Mouse (Mus musculus) kidney, postnatal 0 days (tissue): ENCODE measurements around the gene Fcgr1. TPM values are rescaled to one million over a fixed set of nuclear protein-coding genes. Genes with fewer than 3 reads are reported as not detected.

Experiments used
- ATAC-seq: fragments of 200-750 bp; cut with Nextera tagmentation; replicated peaks from 2 replicates; pipeline ENCODE4 v1.8.0; 2017; ENCODE audit warnings: low read depth, moderate number of reproducible peaks, moderate TSS enrichment, moderate library complexity; ENCODE audit not compliant: low FRiP score
- DNase-seq: peaks from one replicate; pipeline ENCODE4 v3.0.0-alpha.2; 2016; ENCODE audit warnings: low spot score
- H3K27ac ChIP-seq: fragments of 300-500 bp; sonication (generic); 2 replicates; pipeline ENCODE4 v1.5.1; 2014; ENCODE audit warnings: mild to moderate bottlenecking
- H3K27me3 ChIP-seq: fragments of 300-500 bp; sonication (generic); 2 replicates; pipeline ENCODE4 v1.6.1; 2014; ENCODE audit warnings: low read length, mixed read lengths; ENCODE audit not compliant: insufficient read depth
- H3K36me3 ChIP-seq: fragments of 300-500 bp; sonication (generic); 2 replicates; pipeline ENCODE4 v1.6.1; 2014; ENCODE audit warnings: low read length, mixed read lengths; ENCODE audit not compliant: insufficient read depth
- H3K4me1 ChIP-seq: fragments of 300-500 bp; sonication (generic); replicated peaks from 2 replicates; pipeline ENCODE4 v1.6.1; 2014; ENCODE audit warnings: antibody characterized with exemption, low read length, mixed read lengths; ENCODE audit not compliant: insufficient read depth
- H3K4me2 ChIP-seq: fragments of 300-500 bp; sonication (generic); 2 replicates; pipeline ENCODE4 v1.6.1; 2014; ENCODE audit warnings: mild to moderate bottlenecking, low read length, moderate library complexity, mixed read lengths
- H3K4me3 ChIP-seq: fragments of 300-500 bp; sonication (generic); replicated peaks from 2 replicates; pipeline ENCODE4 v1.5.1; 2014; ENCODE audit warnings: low read depth, low read length
- H3K9ac ChIP-seq: fragments of 300-500 bp; sonication (generic); 2 replicates; pipeline ENCODE4 v1.6.1; 2014; ENCODE audit warnings: low read depth, low read length
- H3K9me3 ChIP-seq: fragments of 300-500 bp; sonication (generic); replicated peaks from 2 replicates; pipeline ENCODE4 v1.6.1; 2016; ENCODE audit warnings: low read length, inconsistent platforms, mixed read lengths
- CTCF ChIP-seq: IDR thresholded peaks from 2 replicates; pipeline ENCODE4 v1.5.1; 2016; ENCODE audit warnings: antibody characterized with exemption, low read depth, mild to moderate bottlenecking, moderate library complexity
- WGBS: fragments of 180-500 bp; shearing (Covaris S2); extraction: QIAGEN DNeasy Blood & Tissue Kit; methylation state at CpG from one replicate; pipeline ENCODE4 v1.1.7; 2014; 5-methylcytosine and 5-hydroxymethylcytosine counted together
- polyA plus RNA-seq: library from polyadenylated mRNA; unstranded; fragments of >200 nt; fragmentation: Nextera tagmentation; extraction: Ambion mirVana; gene quantifications from 2 replicates; pipeline ENCODE4 v1.2.1, GENCODE M21; 2015

Fcgr1 gene
- polyA plus RNA-seq, 1 experiment from 2014 or later: 2.0 TPM

DNA sequence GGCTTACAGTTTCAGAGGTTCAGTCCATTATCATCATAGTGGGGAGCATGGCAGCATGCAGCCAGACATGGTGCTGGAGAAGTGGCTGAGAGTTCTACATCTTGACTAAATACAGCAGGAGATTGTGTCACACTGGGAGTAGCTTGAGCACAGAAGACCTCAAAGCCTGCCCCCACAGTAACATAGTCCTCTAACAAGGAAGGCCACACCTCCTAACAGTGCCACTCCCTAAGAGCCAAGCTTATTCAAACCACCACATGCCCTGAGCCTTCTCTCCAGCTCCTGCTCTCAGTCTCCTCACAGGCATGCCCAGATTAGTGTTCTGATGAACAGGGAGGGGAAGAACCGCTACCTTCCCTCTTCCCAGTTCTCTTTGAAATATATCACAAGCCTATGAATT, 42.9 kb upstream of the Fcgr1 start:
- no peaks in the 10 kb centered on the region for H3K36me3 ChIP-seq
- H3K27ac ChIP-seq: no peak overlapping the region
- no peak for DNase-seq
- no peak overlapping the region for H3K9ac ChIP-seq
- no peaks in the 10 kb centered on the region for H3K9me3 ChIP-seq
- no peaks in the 10 kb centered on the region for H3K4me1 ChIP-seq
- H3K4me3 ChIP-seq: no peak overlapping the region
- no peak for ATAC-seq
- TF ChIP-seq CTCF: no peak
- H3K27me3 ChIP-seq: peaks cover 85% of the 10 kb centered on the region
- no peak overlapping the region for H3K4me2 ChIP-seq
- WGBS: 91% methylated on average over 1 of the region's 1 CpGs

GRCm38 (mm10) chr3:96335591-96335990, 41.8 kb upstream of the Fcgr1 start:
- DNase-seq (no peak), ATAC-seq (no peak)

DNA sequence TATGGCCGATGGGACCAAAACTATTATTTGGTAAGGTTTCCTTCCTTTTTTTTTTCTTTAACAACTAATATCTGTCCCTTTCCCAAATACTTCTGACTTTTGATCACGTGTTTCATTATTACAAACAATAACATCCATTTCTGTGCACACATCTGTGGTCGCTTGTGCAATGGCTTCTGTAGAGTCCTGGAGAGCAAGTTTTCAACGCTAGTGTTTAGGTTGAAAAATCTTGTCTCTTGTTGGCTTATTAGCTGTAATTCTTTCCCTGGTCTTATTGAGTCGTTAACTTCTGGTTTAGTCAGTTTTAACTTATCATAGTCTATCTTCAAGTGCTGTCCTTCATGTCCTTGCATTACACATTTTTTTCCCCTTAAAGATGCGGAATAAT, 41.4 kb upstream of the Fcgr1 start:
- ATAC-seq (no peak), DNase-seq (no peak)
- Histone ChIP-seq H3K4me3 (no peak overlapping the region), H3K4me1 (no peaks in the 10 kb centered on the region), H3K4me2 (no peak overlapping the region), H3K36me3 (no peaks in the 10 kb centered on the region), H3K9ac (no peak overlapping the region), H3K27me3 (peaks cover 89% of the 10 kb centered on the region), H3K27ac (no peak overlapping the region), H3K9me3 (no peaks in the 10 kb centered on the region)
- no peak for TF ChIP-seq CTCF
- WGBS: 59% methylated on average over 6 of the region's 6 CpGs

More at GRCm38 (mm10) chr3:96335591-96335990, 41.8 kb upstream of the Fcgr1 start:
- 23% methylated on average over 7 of the region's 7 CpGs for WGBS
- no peaks in the 10 kb centered on the region for H3K9me3 ChIP-seq
- H3K4me2 ChIP-seq: no peak overlapping the region
- H3K4me3 ChIP-seq: no peak overlapping the region
- H3K27ac ChIP-seq: no peak overlapping the region
- H3K4me1 ChIP-seq: no peaks in the 10 kb centered on the region
- H3K9ac ChIP-seq: no peak overlapping the region
- H3K27me3 ChIP-seq: peaks cover 87% of the 10 kb centered on the region
- TF ChIP-seq CTCF: no peak
- no peaks in the 10 kb centered on the region for H3K36me3 ChIP-seq

- Histone ChIP-seq H3K4me1 (no peaks in the 10 kb centered on the region), H3K4me2 (peak overlapping the region; percentile 27), H3K9ac (no peak overlapping the region), H3K36me3 (no peaks in the 10 kb centered on the region), H3K4me3 (peak overlapping the region; percentile 19; the same call in 1 of the 2 replicates), H3K27ac (no peak overlapping the region), H3K9me3 (no peaks in the 10 kb centered on the region), H3K27me3 (peaks cover 94% of the 10 kb centered on the region)
- TF ChIP-seq CTCF: no peak
- WGBS: 5% methylated on average over 36 of the region's 36 CpGs
- ATAC-seq (no peak), DNase-seq (no peak)
These were observed 40.7 kb upstream of the Fcgr1 start for GRCm38 (mm10) chr3:96334175-96335162.

DNA sequence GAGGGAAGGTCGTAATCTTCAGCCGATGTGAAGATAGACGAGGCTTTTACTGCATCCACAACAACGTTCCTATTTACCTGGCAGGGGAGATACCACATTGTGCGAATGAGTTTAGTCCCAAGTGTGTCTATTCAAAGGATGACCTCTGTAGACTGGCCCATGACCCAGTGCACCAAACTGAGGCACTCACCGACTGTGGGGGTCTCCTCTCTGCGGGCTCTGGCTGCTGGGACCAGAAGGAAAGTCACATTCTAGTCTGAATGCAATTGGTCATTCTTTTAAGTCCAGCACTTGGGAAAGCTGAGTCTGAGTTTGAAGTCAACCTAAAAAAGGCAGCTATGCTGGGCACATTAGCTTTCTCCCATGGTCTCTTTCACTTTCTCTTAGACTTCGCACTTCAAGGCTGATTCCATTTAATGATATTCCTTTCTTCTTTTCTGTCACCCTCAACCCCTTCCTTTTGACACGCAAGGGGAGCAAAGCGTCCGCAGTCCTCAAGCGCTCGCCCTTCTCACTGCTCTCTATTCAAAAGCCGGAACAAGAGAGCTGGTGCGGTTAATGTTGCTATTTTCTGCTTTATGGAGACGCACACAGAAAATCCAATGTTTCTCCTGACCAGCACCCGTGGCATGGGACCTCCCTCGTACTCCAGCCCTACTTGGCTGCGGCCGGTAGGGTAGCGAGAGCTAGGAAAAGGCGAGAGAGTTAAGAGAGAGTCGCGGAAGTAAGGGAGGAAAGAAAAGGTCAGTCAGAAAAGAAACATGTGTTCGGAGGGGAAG, 39.8 kb upstream of the Fcgr1 start:
- H3K27me3 ChIP-seq: peaks cover 91% of the 10 kb centered on the region
- H3K27ac ChIP-seq: no peak overlapping the region
- no peak for ATAC-seq
- WGBS: 3% methylated on average over 25 of the region's 25 CpGs
- no peak for TF ChIP-seq CTCF
- no peak overlapping the region for H3K9ac ChIP-seq
- no peaks in the 10 kb centered on the region for H3K9me3 ChIP-seq
- no peaks in the 10 kb centered on the region for H3K4me1 ChIP-seq
- H3K36me3 ChIP-seq: no peaks in the 10 kb centered on the region
- peak; percentile 37 for DNase-seq
- H3K4me2 ChIP-seq: peak overlapping the region; percentile 27
- H3K4me3 ChIP-seq: peak overlapping the region; percentile 19; the same call in 1 of the 2 replicates
